Mouse (Mus musculus) neural tube, embryonic 10.5 days (tissue): ENCODE results near the gene Sept9.

Source experiments
- DNase-seq: peaks from one replicate; pipeline ENCODE4 v3.0.0-alpha.2; 2017; ENCODE audit warnings: low spot score; ENCODE audit errors: extremely low spot score

The Sept9 gene

DNA sequence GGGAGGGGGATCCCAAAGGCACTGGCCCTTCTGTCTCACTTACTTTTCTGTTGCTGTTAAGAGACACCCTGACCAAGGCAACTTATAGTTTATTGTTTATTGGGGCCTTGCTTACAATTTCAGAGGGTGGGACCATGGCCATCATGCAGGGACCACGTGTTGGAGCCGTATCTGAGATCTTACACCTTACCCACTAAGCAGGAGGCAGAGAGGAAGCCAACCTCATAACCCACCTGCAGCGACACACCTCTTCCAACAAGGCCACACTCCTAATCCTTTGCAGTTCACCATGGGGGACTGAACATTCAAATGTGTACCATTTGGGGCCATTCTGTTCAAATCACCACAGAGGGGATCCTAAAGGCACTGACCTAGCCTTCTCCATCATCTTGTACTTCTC, 46.4 kb downstream of the Sept9 start:
- no peak for DNase-seq

DNA sequence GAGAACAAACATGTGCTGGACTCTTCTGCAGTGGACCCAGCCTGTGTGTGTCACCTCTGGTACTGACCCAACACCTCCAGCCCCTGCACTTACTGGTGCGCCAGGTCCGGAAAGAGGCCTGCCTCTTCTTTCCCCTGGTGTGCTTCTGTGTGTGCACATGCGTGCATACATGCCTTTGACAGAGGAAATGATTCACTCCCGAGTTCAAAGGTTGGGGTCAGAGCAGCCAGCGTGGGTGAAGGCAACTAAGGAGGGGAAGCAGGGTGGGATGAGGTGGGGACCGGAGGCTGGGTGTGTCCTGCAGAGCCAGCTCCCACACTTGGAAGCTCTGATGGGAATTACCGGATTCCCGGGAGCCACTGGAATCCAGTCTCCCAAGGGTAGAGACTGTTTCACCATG, 46.8 kb downstream of the Sept9 start:
- no peak for DNase-seq

DNA sequence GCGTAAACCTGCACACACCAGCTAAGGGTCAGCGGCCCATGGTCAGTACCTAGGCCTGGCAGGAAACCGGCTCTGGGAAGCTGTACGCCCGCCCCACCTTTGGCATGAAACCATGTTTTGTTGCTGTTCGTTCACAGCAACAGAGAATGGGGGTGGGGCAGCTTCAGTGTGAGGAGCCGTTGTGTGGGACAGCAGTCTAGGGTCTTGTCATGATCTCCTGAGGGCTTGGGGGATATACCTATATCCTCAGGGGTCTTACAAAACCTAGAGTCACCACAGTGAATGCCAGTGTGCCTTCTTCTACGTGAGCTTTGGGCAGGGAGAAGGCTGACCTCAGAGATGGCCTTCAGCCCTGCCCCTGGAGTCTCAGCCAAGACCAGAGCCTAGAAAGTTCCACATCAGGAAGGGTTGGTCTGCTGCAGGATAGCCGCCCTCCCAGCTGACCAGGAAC, 47.5 kb downstream of the Sept9 start:
- DNase-seq, result no peak

DNA sequence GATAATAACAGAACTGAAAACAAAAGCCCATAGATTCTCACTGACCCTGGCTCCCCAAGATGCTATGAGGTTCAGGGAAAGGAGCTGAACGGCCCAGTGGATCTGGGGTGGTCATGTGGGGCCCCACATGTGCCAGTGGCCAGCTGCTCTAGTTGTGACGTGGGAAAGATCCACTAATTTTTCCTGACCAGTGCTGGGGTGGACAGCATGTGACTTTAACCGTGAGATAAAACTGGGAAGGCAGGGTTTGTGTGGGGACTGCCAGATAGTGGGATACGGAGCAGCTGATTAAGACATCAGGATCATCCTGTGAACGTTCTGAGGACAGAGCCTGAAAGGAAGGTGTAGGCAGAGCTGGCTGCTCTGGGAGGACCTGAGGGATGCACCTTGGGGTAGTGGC, 48.1 kb downstream of the Sept9 start:
- DNase-seq, result no peak

DNA sequence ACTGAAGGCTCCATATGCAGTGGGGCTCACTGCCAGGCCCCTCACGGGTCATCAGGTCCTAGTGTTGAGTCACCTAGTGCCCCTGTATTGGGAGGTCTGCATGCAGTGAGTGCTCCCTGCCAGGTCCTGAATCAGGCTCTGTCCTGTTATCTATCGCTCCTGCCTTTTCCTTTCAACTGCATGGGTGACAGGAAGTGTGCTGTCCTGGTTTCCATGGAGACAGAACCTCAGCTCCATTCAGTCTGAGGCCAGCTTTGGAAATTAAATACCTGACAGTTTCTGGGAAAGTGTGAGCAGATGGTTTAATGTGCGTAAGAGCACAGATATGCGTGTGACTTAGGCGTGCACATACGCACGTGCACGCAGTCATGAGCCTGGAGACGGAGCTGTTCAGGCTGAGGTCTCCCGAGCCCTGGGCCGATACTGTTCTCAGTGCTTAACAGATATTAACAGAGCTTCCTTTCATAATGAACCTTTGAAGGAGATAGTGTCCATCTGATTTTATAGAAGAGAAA, 49.3 kb downstream of the Sept9 start:
- DNase-seq, result no peak

DNA sequence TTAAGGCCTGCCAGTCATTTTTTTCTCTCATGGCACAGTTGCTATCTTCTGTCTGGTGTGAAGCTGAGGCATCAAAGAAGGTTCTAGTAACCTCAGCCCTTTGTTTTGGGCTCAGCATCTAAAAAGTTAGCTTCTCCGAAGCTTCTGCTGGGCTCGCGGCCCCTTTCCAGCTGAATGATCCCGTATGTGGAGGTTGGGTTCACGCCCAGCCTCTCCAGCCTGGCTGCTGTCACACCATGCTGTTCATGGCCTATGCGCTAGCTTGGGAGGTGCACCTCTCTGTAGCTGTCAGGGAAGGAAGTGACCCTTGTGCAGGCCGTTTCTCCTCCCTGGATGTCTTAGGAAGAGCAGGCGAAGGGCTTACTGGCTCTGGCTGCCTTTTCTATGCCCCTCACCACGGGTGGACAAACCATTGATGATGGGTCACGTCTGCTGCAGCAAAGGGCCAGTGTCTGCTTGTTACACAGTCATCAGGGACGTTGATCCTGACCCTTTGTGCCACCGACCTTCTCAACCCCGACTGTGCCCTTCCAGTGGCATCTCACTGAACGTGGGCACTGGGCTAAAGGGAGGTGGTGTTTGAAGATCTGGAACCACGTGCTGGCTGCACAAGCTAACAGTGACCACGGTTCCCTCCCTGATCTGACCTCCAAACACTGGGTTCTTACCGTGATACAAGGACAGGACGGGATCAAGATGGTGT, 50.0 kb downstream of the Sept9 start:
- no peak for DNase-seq

DNA sequence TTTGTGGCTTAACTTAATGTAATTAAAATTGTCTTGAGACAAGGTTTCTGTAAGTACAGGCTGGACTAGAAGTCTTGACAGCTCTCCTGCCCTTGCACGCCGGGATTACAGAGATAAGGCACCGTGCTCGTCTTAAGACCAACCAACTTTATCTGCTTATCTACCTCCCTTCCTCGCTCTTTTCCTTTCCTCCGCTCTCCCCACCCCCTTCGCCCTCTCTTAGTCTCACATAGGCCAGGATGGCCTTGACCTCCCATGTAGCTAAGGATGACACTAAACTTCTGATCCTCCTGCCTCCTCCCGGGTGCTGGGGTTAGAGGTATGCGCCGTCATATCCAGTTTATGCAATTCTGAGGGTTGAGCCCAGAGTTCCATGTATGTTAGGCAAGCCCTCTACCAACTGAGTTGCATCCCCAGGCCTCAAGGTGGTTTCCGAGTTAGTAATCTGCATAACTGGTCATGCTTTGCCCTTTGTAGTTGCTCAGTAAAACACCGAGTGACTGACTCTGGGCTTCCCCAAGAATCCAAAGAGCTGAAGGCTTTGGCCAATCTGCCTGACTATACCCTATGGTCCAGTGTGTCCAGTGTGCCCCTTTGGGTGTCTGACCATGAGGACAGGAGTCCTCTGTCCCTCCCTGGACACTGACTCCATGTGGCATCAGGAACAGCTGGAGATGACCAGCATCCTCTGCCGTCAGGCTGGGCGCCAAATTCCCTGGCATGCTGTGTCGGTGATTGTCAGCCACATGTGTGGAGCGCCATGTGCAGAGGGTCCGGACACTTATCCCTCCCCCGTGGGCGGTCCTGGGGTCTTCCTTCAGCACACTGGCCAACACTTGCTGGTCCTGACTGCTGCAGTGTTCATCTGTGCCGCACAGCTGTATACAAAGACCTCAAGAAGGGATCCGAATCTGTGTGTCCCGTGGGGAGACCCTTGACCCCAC, 50.8 kb downstream of the Sept9 start:
- no peak for DNase-seq

DNA sequence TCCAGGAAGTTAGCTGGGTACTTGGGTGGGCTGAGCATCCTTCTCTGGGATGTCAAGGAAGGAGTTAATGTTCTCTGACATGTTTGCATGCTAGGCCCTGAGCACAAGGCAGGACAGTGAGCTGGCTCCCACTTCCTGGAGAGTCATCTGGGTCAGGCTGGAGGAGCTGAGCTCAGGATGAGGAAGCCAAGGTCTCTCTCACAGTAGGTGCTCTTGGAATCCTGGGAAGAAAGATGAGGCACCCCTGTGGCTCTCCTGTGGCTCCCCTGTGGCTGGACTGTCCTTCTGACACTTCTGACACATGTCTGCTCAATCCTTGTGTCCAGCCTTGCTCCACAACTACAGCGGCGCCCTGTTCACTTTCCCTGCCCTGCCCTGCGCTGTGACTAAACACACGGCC, 52.3 kb downstream of the Sept9 start:
- DNase-seq, result no peak

DNA sequence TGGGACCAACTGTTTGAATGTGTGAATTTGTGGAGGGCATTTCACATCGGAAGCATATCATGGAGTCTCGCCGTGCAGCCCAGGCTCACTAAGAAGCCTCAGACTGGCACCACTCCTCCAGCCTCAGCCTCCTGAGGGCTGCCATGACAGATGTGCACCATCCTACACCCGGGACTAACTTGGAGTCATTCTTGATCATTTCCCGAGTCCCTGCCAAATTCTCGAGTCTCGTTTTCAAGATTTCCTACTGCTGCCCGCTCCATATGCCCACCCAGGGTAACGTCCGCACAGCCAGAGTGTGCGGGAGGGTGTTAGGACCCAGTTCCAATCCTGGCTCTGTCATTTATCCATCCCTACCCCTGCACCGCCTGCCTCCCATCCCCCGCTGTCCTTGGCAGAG, 53.4 kb downstream of the Sept9 start:
- no peak for DNase-seq

DNA sequence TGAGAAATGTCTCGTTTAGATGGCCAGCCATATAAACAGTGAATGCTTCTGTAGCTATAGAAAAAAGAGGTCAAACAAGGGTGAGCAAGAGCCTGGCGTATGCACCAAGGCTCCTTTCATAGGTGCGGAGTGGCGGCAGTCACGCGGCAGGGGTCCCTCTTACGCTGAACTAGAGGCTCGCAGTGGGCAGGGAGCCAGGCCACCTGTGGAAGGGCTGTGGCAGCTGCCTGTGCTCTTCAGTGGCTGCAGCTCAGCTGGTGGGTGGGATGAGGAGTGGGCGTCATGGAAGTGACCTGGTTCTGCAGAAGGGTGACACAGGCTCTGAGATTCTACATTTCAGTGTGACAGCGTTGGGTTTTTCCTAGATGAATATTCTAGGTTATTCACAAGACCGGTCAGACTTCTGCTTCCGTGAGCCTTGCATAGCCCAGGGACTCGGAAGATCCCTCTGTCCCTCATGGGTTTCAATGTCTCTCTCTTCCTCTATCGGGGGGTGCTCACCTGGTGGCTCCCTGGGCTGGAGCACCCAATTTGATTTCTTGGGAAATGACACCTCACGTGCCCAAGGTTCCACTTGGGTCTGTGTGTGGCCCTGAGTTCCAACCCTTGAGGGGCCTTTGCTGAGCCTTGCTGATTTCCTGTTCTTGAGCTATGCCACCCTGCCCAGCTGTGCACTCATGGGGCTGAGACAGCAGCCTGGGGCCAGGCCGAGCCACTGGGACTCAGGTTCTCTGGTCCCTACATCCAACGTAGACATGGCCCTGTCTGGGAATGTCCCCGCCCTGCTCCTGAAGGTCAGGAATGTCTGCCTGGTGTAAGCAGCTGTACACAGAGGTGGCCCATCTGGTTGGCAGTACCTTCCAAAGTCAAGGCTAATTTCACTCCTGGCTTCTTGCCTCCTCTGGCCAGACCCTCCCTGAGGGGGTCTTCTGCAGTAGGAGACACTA, 55.0 kb downstream of the Sept9 start:
- DNase-seq, result no peak

DNA sequence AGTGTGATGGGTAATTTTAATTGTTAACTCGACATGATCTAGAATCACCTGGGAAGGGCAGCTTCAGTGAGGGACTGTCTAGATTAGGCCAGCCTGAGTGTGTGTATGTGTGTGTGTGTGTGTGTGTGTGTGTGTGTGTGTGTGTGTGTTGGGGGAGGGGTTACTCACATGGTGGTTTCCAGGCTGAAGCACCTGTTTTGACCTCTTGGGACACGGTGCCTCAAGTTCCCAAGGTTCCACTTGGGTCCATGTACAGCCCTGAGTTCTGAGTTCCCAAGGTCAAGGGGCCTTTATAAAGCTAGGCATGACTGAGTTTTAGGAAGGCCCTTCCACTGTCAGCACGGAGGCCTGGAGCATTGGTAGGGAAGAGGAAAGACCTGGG, 55.6 kb downstream of the Sept9 start:
- DNase-seq, result no peak

DNA sequence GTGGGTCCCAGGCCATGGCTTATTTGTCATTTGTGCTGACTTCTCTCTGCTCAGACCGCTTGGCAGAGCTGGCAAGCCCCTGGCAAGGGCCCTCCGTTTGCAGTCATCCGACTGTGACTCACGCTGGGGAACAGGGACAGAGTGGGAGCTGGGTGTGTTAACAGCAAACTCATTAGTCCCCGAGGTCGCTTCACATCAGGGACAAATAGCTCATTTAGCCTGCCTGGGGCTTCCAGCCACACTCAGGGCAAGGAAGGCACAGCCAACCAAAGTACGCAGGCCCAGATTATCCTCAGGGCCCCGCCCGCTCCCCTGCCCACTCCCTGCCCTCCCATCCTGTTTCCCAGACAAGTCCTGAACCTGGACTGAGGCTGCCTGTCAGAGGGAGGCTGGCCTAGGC, 56.6 kb downstream of the Sept9 start:
- DNase-seq, result no peak

DNA sequence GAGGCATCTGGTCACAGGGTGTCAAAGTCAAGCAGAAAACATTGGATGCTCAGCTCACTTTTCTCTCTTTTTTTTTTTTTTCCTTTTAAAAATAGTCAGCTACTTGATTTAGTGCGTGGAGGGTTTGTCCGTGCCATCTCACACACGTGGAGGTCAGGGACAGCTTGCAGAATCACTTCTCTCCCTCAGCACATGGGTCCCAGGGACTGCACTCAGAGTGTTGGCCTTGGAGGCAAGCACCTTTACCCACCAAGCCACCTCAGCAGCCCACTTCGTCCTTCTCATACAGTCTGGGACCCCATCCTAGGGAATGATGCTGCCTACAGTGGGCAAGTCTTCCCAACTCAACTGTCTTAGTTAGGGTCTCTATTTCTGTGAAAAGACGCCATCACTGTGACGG, 57.4 kb downstream of the Sept9 start:
- DNase-seq, result no peak

DNA sequence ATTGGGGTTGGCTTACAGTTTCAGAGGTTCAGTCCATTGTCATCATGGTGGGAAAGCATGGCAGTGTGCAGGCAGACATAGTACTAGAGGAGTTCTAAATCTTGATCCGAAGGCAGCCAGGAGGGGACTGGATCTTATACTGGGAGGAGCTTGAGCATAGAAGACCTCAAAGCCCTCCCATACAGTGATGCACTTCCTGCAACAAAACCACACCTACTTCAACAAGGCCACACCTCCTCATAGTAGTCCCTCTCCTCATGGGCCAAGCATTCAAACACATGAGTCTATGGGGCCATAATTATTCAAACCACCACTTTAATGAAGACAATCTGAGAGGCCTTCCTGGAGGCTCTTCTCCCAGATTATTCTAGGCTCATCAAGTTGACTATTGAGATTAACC, 57.8 kb downstream of the Sept9 start:
- DNase-seq, result no peak

DNA sequence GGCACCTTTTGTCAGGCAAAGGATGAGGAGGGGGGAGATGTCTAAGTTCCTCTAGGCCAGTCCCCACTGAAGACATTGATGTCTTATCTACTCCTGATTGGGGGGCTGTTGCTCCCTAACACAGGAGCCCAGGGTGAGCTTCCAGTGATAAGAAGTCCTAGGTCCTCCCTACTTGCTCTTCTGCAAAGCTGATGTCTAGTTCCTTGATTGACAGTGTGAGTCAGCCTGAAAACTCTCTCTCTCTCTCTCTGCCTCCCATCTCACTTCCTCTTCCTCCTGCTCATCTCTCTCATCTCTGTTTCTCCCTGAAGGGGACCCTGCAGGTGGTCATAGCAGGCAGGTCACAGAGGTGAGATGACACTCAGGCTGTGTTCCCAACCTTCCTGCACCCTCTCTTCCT, 58.4 kb downstream of the Sept9 start:
- no peak for DNase-seq

DNA sequence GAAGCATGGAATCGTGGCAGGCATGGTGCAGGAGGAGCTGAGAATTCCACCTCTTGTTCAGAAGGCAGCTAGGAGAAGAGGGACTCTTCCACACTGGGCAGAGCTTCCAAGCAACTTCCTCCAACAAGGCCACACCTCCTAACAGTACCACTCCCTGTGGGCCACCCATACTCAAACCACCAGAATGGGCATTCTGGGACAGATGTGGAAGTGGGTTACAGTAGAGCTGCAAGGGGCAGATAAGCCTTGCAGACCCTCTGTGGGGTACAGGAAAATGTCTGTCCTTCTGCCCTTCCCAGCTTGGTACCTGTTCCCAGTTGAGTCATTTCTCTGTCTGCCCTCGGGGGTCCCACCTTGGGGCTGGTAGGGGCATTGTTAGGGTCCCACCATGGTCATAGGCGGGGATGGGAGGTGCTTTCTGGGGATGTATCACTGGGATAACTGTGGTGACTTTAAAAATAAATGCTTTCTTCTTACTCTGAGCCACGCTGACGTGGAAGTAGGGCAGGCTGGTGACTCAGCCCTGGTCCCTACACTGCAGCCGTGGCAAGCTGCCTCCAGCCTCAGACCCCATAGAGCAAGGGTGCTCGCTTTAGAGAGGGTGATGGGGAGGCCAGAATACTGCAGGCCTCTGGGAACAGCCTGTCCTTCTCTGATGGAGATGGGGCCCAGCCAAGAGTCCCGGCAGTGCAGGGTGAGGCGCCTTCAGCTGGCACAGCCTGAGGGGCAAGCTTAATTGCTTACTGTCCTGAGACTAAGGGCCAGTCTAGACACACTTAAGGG, 59.9 kb downstream of the Sept9 start:
- DNase-seq, result no peak

DNA sequence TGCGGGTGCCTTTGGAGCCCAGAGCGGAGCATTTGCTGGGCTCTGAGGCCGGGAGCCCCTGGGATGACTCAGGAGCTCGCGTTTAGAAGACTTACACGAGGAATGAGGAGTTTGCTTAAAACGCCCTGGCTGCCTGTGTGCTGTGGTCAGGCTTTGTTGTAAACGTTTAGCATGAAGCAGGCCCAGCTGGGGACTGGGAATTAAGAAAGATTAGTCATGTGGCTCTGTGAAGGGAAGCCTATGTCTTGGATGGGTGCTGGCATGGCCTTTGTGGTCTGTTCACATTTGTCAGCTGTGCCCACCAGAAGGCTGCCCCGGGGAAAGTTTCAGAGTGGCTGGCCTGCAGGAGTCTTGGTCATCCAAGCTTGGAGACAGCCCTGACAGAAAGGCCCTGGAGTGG, 61.2 kb downstream of the Sept9 start:
- DNase-seq, result no peak

DNA sequence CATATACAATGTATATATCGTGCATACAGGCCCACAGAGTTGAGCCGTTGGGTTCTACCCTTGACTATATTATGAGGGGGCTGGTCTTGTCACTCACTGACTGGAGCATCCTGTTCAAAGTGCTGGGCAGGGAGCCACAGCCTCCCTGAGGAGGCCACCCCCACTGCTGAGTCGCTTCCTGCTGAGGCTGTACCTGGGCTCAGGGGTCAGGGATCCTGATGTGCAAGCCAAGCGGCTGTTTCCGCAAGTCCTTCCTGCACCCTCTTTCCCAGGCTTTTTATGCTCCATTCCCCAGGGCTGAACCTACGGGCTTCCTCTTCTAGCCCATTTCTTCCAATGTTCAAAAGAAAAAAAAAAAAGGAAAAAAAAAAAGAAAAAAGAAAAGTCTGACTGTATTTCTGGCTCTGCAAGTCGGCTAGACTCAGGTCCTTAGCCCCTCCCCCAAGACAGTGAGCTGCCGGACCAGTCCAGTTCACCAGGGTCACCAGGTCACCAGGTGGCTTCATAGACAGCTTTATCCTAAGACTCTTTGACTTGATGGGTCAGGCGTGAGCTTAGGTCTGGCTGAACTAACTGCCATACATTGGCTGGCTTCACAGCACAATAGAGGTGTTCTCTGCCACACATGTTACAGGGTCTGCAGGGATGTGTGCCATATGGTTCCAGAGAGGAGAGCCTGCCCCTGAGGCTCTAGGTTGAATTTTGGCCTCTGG, 63.8 kb downstream of the Sept9 start:
- peak; percentile 48 for DNase-seq

DNA sequence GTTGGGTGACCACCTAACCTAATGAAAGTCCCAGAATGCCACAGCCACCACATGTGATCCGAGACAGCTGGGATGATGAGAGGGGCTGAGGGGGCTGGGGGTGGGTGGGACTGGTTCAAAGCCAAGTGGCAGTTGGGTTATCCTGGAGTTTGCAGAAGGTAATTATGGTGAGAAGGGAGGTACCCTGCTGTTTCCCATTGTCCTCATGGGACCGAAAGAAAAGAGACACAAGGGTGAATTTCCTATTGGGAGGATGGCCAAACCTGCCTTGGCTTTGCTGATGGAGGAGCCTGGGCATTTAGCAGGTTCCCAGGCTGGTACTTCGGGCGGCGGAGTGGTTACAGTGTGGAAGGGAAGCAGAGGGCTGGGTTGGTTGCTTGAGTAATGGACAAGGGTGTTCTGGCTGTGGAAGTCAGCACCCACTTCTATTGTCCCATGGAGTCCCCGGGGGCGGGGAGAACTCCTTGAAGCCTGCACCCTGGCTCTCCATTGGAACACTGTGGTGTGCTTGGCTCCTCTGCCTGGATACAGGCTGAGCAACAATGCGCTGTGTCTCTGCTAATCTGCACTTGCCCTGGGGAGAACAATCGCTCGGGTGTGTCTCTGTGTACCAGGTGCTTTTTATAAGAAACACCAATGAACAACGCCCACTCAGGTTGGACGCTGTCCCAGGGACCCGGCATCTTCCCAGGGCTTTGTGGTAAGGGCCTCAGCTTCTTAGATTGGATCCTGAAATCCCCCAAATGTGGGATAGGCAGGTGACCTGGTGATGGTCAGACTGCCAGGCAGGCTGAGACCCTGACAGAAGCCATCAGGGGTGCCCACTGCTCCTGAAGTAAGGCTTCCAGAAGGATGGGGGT, 64.9 kb downstream of the Sept9 start:
- DNase-seq, result no peak
